Mouse (Mus musculus) liver, embryonic 14.5 days (tissue): ENCODE results near the gene Ppm1m. TPM values are rescaled to one million over a fixed set of nuclear protein-coding genes. Genes with fewer than 3 reads are reported as not detected.

Source experiments
- ATAC-seq: fragments of 200-750 bp; cut with Nextera tagmentation; 2 replicates; pipeline ENCODE4 v1.8.0; 2017; ENCODE audit warnings: moderate number of reproducible peaks, mild to moderate bottlenecking, moderate library complexity; ENCODE audit not compliant: insufficient read depth
- DNase-seq, 3 experiments: peaks; one replicate each; pipeline ENCODE4 v3.0.0-alpha.2; 2012 to 2013; ENCODE audit warnings: low read depth in 3 of 3, low spot score in 3 of 3
- H3K27ac ChIP-seq: fragments of 300-500 bp; sonication (generic); 2 replicates; pipeline ENCODE4 v1.5.1; 2014; ENCODE audit warnings: moderate library complexity, mild to moderate bottlenecking, control low read depth, inconsistent platforms
- H3K27me3 ChIP-seq: fragments of 300-500 bp; sonication (generic); 2 replicates; pipeline ENCODE4 v1.6.1; 2014; ENCODE audit warnings: mild to moderate bottlenecking, low read length, moderate library complexity; ENCODE audit not compliant: control insufficient read depth, insufficient read depth
- H3K36me3 ChIP-seq: fragments of 300-500 bp; sonication (generic); replicated peaks from 2 replicates; pipeline ENCODE4 v1.6.1; 2014; ENCODE audit warnings: low read depth; ENCODE audit not compliant: control insufficient read depth, insufficient read depth
- H3K4me1 ChIP-seq, 2 experiments: fragments of 200-500 bp in 1 of 2; fragments of 300-500 bp in 1 of 2; sonication (generic) in 1 of 2; replicated peaks; 2 replicates each; pipeline ENCODE4 v1.6.1; 2012 to 2014; ENCODE audit warnings: antibody characterized with exemption in 1 of 2, inconsistent platforms in 1 of 2, low read length in 1 of 2; ENCODE audit not compliant: control insufficient read depth in 2 of 2, insufficient read depth in 2 of 2
- H3K4me2 ChIP-seq: fragments of 300-500 bp; sonication (generic); 2 replicates; pipeline ENCODE4 v1.6.1; 2014; ENCODE audit warnings: low read depth, mild to moderate bottlenecking, control low read depth, moderate library complexity
- H3K4me3 ChIP-seq, 2 experiments: fragments of 200-500 bp in 1 of 2; fragments of 300-500 bp in 1 of 2; sonication (generic) in 1 of 2; 2 replicates each; pipeline ENCODE4 v1.5.1; 2012 to 2014; ENCODE audit warnings: low read depth in 2 of 2, low read length in 2 of 2, mild to moderate bottlenecking in 2 of 2, control low read depth in 1 of 2, inconsistent platforms in 1 of 2, moderate library complexity in 1 of 2; ENCODE audit not compliant: insufficient read depth in 1 of 2
- H3K9ac ChIP-seq: fragments of 300-500 bp; sonication (generic); replicated peaks from 2 replicates; pipeline ENCODE4 v1.6.1; 2014; ENCODE audit warnings: mild to moderate bottlenecking, control low read depth, moderate library complexity
- H3K9me3 ChIP-seq: fragments of 300-500 bp; sonication (generic); 2 replicates; pipeline ENCODE4 v1.6.1; 2016; ENCODE audit warnings: low read length, mixed read lengths; ENCODE audit not compliant: control insufficient read depth
- CTCF ChIP-seq: IDR thresholded peaks from 2 replicates; pipeline ENCODE4 v1.5.1; 2016; ENCODE audit warnings: antibody characterized with exemption, low read depth, control low read depth
- EP300 ChIP-seq: IDR thresholded peaks from 2 replicates; pipeline ENCODE4 v1.6.1; 2016; ENCODE audit warnings: antibody characterized with exemption, low read depth
- WGBS: fragments of 180-500 bp; shearing (Covaris S2); extraction: QIAGEN DNeasy Blood & Tissue Kit; methylation state at CpG from one replicate; pipeline ENCODE4 v1.1.7; 2014; ENCODE audit not compliant: insufficient replicate concordance; 5-methylcytosine and 5-hydroxymethylcytosine counted together
- polyA plus RNA-seq, 2 experiments: library from polyadenylated mRNA; depleted of rRNA in 1 of 2; stranded (reverse) in 1 of 2; unstranded in 1 of 2; fragments of >200 nt; fragmentation: Nextera tagmentation in 1 of 2; extraction: Ambion mirVana in 1 of 2; gene quantifications; 2 replicates each; pipeline versions ENCODE4 v1.2.1 to v1.2.3; 2012 to 2014

The Ppm1m gene
- polyA plus RNA-seq, 2 experiments, result 5.9 to 10.0 TPM

- no peak for TF ChIP-seq CTCF
- no peak for TF ChIP-seq EP300
- H3K27me3 ChIP-seq, result peaks cover 14% of the 10 kb centered on the region
- no peak overlapping the region for H3K4me2 ChIP-seq
- DNase-seq (no peak), ATAC-seq (no peak)
- WGBS, result 62% methylated on average over 8 of the region's 8 CpGs
- no peak overlapping the region for H3K9ac ChIP-seq
- no peak overlapping the region for H3K4me3 ChIP-seq
- H3K9me3 ChIP-seq, result no peaks in the 10 kb centered on the region
- H3K4me1 ChIP-seq, result no peaks in the 10 kb centered on the region
- H3K36me3 ChIP-seq, result no peaks in the 10 kb centered on the region
- H3K27ac ChIP-seq, result no peak overlapping the region
Observed at GRCm38 (mm10) chr9:106220894-106221523, 21.5 kb upstream of the Ppm1m start.

- ATAC-seq, result no peak
Observed at GRCm38 (mm10) chr9:106216971-106217370, 17.4 kb upstream of the Ppm1m start.

GRCm38 (mm10) chr9:106215341-106216125 lies 16.0 kb upstream of the Ppm1m start:
- no peak overlapping the region for H3K4me3 ChIP-seq
- H3K27me3 ChIP-seq, result no peaks in the 10 kb centered on the region
- H3K27ac ChIP-seq, result no peak overlapping the region
- TF ChIP-seq EP300 (no peak), CTCF (peak; percentile 41)
- no peaks in the 10 kb centered on the region for H3K4me1 ChIP-seq
- ATAC-seq (no peak), DNase-seq (no peak)
- H3K9me3 ChIP-seq, result no peaks in the 10 kb centered on the region
- no peak overlapping the region for H3K9ac ChIP-seq
- H3K36me3 ChIP-seq, result no peaks in the 10 kb centered on the region
- WGBS, result 57% methylated on average over 6 of the region's 6 CpGs
- no peak overlapping the region for H3K4me2 ChIP-seq

More at GRCm38 (mm10) chr9:106216971-106217370, 17.4 kb upstream of the Ppm1m start:
- Histone ChIP-seq H3K4me3 (no peak overlapping the region), H3K9me3 (no peaks in the 10 kb centered on the region), H3K27me3 (no peaks in the 10 kb centered on the region), H3K4me1 (no peaks in the 10 kb centered on the region), H3K4me2 (no peak overlapping the region), H3K36me3 (no peaks in the 10 kb centered on the region), H3K27ac (no peak overlapping the region), H3K9ac (no peak overlapping the region)
- whole genome bisulfite sequencing, result 76% methylated on average over 7 of the region's 7 CpGs
- no peak for DNase-seq
- TF ChIP-seq EP300, result no peak
- no peak for TF ChIP-seq CTCF

- DNase-seq (no peak), ATAC-seq (no peak)
- no peak for TF ChIP-seq CTCF
- no peak for TF ChIP-seq EP300
- Histone ChIP-seq H3K9me3 (no peaks in the 10 kb centered on the region), H3K4me2 (no peak overlapping the region), H3K4me1 (no peaks in the 10 kb centered on the region), H3K9ac (no peak overlapping the region), H3K4me3 (no peak overlapping the region), H3K36me3 (no peaks in the 10 kb centered on the region), H3K27me3 (no peaks in the 10 kb centered on the region), H3K27ac (no peak overlapping the region)
- WGBS, result 77% methylated on average over 12 of the region's 12 CpGs
Observed at GRCm38 (mm10) chr9:106212594-106212981, 13.0 kb upstream of the Ppm1m start.
